Mouse (Mus musculus) liver, embryonic 14.5 days (tissue): ENCODE results near the gene Kif16b.

ENCODE experiments used
- CTCF ChIP-seq: IDR thresholded peaks from 2 replicates; pipeline ENCODE4 v1.5.1; 2016; ENCODE audit warnings: antibody characterized with exemption, low read depth, control low read depth
- EP300 ChIP-seq: IDR thresholded peaks from 2 replicates; pipeline ENCODE4 v1.6.1; 2016; ENCODE audit warnings: antibody characterized with exemption, low read depth

GRCm38 (mm10) chr2:142624254-142624653 lies 277.1 kb downstream of the Kif16b start:
- no peak for TF ChIP-seq EP300
- no peak for TF ChIP-seq CTCF
